Mouse (Mus musculus): ENCODE measurements around the gene Rrp7a.

Gene Rrp7a

DNA sequence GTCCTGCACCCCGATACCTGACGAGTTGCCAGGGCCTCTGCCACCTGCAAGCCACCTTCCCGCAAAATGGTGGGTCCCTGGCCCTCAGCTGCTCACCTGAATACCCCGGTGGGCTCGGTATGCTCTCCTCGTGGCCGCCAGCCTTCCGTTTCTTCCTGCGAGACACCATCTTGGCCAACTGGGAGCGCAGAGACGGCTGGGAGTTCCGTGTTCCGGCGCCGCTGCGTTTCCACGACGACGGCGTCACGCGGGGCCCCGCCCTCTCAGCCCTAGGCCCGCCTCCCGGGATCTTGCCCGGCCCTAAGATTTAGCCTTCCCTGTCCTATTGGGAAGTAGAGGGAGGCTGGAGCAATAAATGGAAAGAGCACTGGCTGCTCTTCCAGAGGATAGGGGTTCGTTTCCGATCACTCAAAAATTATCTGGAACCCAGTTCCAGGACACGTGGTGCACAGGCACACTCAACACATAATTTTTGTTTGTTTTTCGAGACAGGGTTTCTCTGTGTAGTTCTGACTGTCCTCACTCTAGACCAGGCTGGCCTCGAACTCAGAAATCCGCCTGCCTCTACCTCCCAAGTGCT is at the start of gene Rrp7a:
Rrp7a (minus strand) TSS at position 236 of the 580 bp plus-strand sequence.
- DNase-seq (ENCODE audit: low spot score in 2 of 2), result peak; percentile 90 to 94

GRCm38 (mm10) chr15:83171712-83172481 is 49.3 kb upstream of the Rrp7a start:
- peak; percentile 91 to 94 for DNase-seq (ENCODE audit: low spot score in 2 of 2)

DNA sequence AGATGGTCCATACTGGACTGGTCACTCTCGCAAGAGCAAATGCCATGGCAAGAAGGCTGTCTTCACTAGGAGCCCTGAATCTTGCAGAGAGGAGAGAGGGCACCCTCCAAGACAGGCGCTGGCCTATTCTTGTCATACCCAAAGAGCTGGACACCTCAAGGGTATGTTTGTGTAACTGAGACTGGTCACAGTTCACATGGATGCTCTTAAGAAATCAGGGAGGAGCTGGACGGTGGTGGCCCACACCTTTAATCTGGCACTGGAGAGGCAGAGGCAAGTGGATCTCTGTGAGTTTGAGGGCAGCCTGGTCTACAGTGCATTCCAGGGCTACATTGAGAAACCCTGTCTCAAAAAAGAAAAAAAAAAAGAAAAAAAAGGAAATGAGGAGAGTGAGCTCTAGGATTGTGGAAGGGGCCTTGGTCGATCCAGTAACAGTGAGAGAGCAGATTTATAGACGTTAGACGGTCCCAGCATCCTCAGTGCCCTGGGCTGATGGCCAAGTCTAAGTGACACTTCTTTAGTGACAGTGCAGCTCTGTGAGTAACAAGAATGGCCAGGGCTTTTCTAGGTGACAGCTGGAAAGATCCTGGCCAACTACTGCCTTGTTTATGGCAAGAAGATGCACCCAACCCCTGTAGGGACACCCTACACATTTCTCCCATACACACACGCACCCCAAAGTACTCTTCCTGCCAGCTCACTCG is 48.5 kb upstream of the Rrp7a start:
- DNase-seq (ENCODE audit: low spot score in 2 of 2), result no peak

DNA sequence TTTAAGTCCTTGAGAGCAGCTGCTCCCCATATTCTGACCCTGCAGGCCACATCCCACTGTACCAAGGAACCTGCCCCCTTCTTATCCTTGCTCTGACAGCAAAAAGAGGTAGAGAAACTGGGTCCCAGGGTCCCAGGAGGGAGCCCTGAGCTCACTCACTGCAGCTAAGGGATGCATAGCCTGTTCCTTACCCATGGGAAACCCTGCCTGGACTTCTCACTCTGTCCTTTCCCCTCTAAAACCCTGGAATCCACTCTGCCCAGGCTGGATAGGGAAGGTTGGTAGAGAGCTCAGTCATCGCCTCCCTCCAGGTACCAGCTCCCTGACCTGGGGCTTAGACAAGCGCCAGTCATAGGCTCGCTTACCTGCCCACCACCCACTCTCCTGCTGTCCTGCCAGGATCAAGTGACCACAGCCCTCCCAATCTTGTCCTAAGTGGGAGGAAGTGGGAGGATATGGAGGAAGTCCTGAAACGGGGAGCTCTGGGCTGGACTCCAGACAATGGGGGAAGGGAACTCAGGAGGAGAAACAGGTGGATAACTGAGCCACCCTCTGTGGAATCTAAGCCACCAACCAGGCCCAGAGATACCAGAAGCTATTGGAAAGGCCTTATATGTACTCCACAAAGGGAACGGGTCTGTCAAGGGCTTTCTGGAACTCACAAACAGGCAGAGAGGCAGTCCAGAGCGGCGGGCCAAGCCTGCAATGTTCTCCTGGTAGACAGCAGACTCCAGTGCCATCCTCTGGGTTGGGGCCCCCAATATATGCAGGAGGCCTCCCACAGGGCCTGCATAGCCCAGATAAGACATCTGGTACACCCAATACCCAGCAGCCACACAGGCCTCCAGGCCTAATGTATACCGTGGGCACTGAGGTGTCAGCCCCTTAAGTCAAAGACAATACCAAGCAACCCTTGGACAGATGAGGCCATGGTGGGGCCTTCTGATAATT is 47.4 kb upstream of the Rrp7a start:
- no peak for DNase-seq (ENCODE audit: low spot score in 2 of 2)

DNA sequence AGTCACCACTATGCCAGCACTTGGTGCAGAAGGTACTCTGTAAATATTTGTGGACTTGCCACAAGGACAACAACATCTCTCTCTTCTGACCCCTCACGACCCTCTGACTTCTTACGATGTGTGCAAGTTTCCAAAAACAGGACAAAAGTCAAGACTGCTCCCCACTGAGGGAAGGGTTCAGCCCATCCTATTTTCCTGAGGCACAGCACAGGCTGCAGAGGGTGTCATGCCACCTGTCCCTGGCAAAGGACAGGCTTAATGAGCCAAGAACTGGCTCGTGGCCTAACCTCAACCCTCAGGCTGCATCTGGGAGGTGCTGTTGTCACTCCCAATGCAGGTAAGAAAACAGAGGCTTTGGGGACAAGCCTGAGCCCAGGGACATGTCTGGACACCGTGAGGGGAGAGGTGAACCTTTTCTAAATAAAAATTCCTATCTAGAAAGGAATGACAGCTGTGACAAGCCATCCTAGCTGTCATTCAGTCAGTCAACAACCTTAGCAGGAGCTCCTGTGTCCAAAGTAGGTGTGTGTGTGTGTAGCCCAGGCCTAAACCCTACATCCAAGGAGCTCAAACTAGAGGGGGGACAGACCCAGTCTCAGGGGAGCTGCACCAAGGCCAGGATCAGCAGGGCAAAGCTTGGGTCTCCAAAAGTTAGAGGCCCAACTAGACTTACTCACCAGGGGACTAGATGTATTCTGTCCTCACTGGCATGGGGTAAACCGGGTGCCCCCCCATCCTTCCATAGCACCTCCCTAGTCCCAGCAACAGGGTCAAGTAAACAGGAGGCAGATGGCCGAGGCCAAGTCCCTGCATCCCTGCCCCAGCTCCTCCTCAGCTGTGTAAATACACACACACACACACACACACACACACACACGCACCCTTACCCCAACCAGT is 46.5 kb upstream of the Rrp7a start:
- DNase-seq (ENCODE audit: low spot score in 2 of 2), result no peak

DNA sequence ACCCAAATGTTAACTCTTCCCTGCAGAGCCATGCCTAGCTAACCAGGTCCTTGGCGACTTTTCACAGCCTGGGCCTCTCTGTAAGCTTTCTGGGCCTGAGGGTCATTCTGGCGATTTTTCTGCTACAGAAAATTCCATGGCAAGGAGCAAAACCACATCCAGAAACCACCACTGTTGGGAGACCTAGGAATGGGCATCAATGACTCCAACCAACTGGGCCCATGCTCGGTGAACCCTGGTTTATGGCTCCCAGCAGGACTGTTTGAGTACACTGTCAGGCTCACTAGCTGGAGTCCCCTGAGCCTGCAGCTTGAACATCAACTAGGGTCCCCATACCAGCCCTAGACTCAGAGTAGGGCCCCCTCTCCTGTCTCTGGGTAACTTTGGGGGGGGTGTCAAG is 45.7 kb upstream of the Rrp7a start:
- no peak for DNase-seq (ENCODE audit: low spot score in 2 of 2)

DNA sequence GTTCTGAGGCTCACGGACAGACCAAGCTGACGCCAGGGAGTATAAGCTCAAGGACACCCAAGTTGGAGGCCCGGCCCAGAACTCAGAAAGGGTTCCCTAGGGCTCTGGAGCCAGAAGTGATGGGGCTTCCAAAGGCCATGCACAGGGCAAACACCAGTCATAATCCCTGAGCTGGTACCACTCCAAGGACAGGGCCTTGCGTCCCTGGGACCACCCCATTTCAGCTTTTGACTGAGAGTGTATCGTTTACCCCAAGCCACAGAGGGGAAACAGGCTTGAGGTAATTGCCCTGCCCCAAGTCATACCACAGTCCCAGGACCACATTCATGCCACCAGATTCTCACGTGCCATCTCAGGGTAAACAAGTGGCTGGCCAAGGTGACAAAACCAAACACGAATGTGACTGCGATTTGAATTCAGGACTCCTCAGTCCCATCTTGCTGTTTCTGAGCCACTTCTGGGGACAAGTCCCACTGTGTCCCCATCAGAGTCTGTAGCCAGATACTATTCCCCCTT is 45.0 kb upstream of the Rrp7a start:
- DNase-seq (ENCODE audit: low spot score in 2 of 2), result no peak

GRCm38 (mm10) chr15:83167126-83167525 is 44.5 kb upstream of the Rrp7a start:
- peak; percentile 72 to 78 for DNase-seq (ENCODE audit: low spot score in 2 of 2)

GRCm38 (mm10) chr15:83166642-83167041 is 44.0 kb upstream of the Rrp7a start:
- DNase-seq (ENCODE audit: low spot score in 2 of 2), result peak; percentile 46 to 66

DNA sequence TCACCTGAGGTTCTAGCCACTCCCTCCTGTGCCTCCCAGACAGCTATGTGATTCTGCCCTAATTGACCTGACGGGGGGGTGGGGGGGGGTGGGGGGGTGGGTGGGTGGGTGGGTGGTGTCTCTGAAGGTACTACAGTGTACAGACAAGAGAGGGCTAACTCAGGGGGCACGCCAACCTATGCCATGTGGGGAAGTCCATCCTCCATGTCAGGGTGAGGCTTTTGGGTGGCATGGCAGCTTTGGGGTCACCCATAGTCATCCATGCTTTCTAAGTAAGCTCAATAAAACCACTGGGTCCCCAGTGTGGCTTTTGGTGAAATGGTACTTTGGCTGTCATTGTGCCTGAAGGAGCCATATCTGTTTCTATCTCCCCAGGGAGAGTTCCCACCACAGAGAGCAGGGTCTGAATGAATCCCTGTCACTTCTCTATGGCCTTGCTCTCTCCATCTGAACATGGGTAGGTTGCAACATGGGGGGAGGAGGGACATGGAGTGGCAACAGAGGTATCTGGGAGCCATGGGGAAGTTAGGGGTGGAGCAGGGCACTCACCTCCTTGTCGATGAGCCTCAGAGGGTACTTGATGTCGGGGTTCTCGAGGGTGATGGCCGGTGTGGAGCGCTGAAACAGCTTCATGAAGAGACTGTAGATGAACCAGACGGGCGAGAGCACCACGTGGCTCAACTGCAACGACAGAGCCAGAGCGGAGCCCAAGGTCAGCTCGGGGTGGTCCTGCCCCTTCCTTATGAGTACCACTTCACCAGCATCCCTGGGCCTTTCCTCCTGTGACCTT is 43.1 kb upstream of the Rrp7a start:
- no peak for DNase-seq (ENCODE audit: low spot score in 2 of 2)

DNA sequence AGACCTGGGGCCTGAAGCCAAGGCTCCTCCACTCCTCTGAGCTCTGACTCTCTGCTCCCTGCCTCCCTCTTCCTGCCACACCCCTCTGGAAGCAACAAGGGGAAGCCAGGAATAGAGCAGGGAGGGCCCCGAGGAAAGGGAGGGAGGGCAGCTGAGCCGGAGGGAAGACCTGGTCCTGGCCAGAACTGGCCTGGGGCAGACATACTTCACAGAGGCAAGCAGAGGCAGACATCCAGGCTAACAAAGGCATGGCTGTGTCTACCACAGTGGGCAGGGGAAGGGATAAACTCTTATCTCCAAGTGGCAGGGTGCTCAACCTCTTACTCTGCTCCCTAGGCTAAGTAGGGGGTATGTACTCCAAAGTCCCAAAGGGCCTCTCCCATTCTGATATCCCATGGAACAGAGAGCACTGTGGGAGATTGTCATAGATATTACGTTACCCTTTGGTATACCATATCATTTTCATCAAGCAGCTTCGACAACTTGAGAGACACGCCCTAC is 42.4 kb upstream of the Rrp7a start:
- no peak for DNase-seq (ENCODE audit: low spot score in 2 of 2)

DNA sequence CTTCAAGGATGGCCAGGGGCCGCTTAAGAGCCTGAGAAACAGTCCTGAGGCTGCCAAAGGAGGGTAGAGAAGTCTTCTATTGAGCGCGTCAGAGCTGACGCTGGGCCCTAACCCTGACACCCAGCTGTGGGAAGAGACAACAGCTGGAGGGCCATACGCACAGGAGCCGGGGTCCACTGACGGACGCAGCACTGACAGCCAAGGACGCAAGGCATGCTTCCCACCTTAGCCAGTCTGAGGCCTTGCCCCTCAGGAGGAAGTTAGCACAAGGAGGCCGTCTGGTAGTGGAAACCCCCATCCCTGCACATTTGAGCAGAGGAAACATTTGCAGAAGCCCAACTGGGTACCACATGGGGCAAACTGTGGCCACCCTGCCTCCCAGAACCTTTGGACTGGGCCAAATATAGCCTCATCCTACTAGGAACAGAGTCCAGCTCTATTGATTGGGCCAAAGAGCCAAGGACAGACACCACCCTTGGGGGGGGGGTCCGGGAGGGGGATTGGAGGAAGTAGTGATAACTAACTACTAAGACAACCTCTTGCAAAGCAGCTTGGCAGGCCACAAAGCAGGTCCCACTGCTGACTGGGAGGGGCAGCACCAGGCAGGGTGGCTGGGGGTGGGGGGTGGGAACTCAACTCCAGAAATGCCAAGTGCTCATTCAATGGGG is 40.4 kb upstream of the Rrp7a start:
- DNase-seq (ENCODE audit: low spot score in 2 of 2), result no peak

- no peak for DNase-seq (ENCODE audit: low spot score in 2 of 2)
Observed at GRCm38 (mm10) chr15:83162001-83162400, 39.4 kb upstream of the Rrp7a start.

DNA sequence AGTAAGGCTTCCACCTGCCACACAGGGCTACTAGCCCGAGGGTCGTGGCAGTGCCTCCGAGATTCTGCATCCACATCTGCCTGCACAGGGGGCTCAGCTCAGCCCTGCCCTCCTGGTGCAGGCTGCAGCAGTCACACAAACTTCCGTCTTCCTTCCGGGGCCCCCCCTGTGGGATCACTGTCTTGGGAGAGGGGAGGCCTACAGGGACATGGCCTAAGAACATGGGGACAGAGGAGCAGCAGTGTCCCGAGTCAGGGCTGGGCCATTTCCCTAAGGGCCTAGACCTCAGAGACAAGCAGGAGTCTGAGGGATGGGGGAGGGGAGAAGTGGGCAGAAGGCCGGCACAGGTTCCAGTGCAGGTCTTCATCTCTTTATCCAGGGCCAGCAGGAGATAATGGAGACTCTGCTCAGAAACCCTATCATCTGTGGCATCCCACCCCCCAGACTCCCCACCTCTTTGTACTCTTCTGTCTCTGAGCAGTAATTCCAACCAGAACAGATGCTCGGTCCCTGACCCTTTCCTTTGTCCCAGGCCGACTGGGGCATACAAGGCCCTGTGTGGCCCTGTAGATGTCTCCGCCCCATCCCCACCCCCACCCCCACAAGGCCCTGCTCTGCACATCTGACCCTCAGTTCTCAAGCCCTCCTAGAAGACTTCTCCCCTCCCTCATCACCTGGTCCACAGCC is 38.6 kb upstream of the Rrp7a start:
- DNase-seq (ENCODE audit: low spot score in 2 of 2), result no peak

DNA sequence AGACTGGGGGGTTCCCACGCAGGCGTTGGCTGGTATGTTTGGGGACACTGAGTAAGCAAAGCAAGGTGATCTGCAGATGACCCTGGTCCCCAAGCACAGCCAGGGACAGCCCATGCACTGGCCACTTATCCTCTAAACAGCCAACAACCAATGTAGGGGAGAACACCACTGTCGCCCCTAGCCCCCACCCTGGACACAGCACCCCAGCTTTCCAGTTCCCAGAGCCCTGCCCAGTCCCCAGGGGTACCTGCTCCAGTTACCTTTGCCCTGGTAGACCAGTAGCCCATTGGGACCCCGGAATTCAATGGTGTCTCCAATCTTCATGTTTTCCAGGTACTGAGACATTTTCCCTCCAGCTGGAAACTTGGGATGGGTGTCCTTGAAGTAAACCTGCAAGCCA is 38.0 kb upstream of the Rrp7a start:
- DNase-seq (ENCODE audit: low spot score in 2 of 2), result no peak

DNA sequence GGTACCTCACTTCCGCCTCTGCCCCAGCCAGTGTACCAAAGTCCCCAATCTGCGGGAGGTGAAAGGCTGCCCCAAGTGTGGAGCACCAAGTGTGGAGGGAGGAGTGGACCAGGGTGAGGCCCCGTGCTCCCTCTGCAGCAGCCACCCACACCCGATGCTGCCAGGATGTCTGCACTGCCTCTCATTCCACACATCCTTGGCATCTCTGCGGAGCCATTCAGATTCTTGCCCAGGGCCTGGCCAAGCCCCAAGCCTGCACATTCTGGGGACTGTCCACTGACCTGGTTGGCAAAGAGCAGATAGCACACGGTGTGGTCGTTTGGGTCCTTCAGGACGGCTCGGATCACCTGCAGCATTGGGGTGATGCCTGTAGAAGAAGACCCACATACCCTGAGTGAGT is 37.2 kb upstream of the Rrp7a start:
- no peak for DNase-seq (ENCODE audit: low spot score in 2 of 2)

DNA sequence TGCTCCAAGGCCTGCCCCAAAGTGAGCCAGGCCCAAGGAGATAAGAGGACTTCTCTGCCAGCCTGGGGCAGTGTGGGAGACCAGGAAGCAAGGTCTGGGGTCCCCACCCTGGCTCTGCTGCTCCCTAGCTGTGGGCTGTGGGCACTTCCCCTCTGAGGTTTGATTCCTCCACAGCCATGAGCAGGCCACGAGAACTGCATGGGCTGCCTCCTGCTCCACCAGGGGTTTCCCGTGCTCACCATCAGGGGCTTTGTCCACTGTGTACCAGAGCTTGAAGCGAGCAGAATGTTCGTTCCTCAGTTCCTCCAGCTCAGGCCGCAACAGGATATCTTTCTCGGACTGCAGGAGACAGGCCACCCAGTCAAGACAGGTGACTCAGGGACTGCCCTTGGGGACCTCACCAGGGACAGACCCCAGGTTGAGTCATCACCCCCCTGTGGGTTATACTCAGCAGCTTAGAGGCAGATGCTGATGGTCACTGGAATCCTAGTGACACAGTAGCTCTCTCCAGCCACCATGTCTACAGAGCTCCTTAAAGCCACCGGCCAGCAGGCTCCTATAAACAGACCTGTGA is 36.1 kb upstream of the Rrp7a start:
- no peak for DNase-seq (ENCODE audit: low spot score in 2 of 2)

DNA sequence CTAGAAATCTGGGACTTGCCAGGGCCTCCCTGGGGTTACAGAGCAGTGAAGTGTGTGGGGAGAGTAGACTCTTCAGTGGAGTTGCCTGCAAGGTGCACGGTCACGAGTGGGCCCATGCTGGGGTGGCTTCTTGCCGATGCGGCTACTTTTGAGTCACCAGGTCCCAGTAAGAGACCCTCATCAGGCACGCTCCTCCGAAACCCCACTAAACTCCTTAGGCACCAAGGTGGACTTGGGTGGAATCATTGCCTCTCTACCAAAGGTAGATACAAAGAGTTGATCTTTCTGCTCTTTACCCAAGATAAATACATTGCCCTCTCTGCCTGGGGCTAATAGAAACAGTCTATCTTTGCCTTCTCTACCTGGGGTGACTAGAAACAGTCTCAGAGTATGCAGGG is 35.1 kb upstream of the Rrp7a start:
- DNase-seq (ENCODE audit: low spot score in 2 of 2), result no peak
